Mouse (Mus musculus): ENCODE measurements at regions not wholly inside any gene's neighbourhood (a gene's known extent, or its start where the extent isn't known, plus 50 kb on each side); places are given as distances from the start of the nearest gene placed in this dataset.
A peak's percentile ranks its signal among the peaks of the same experiment; 100 is the strongest.

- TF ChIP-seq POLR2A (IDR thresholded peaks at IDR 0.05; ENCODE audit: borderline replicate concordance, extremely low read depth, insufficient read depth, insufficient read length, poor library complexity, severe bottlenecking) (no peak), CTCF (IDR thresholded peaks at IDR 0.05; ENCODE audit: borderline replicate concordance, extremely low read depth, insufficient read depth, insufficient read length) (no peak)
These were observed 62.9 kb downstream of the Arrdc3 start for GRCm38 (mm10) chr13:80946034-80946433.

DNA sequence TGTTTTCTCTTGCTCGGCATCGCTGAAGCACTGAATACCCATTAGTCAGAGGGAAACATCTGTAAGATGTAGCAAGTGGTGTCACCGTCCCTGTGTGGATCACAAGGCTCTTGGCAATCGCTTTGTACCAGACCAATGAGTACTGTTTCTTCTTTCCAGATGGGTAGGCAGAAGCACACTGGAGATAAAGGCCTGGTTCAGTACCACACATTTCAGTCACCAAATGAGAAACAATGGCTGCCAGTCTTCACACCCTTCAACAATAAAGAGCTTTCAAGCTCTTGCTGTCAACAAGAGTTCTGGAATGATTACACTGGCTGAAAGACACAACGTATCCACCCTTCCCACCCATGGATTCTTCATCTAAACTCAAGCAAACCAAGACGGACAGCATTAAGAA is 64.5 kb downstream of the Arrdc3 start:
- TF ChIP-seq POLR2A (IDR thresholded peaks at IDR 0.05; ENCODE audit: borderline replicate concordance, extremely low read depth, insufficient read depth, insufficient read length, poor library complexity, severe bottlenecking) (no peak), CTCF (IDR thresholded peaks at IDR 0.05; ENCODE audit: borderline replicate concordance, extremely low read depth, insufficient read depth, insufficient read length) (no peak)
- no peak for DNase-seq (ENCODE audit: low read depth)

More at GRCm38 (mm10) chr13:80946034-80946433, 62.9 kb downstream of the Arrdc3 start:
- DNase-seq (ENCODE audit: low read depth) = no peak

GRCm38 (mm10) chr13:80949133-80949697 is 66.0 kb downstream of the Arrdc3 start:
- no peak for DNase-seq (ENCODE audit: low read depth)
- TF ChIP-seq CTCF (IDR thresholded peaks at IDR 0.05; ENCODE audit: borderline replicate concordance, extremely low read depth, insufficient read depth, insufficient read length) (no peak), POLR2A (IDR thresholded peaks at IDR 0.05; ENCODE audit: borderline replicate concordance, extremely low read depth, insufficient read depth, insufficient read length, poor library complexity, severe bottlenecking) (no peak)

GRCm38 (mm10) chr13:80950239-80950638 is 67.1 kb downstream of the Arrdc3 start:
- DNase-seq (ENCODE audit: low read depth) = no peak
- TF ChIP-seq CTCF (IDR thresholded peaks at IDR 0.05; ENCODE audit: borderline replicate concordance, extremely low read depth, insufficient read depth, insufficient read length) (no peak), POLR2A (IDR thresholded peaks at IDR 0.05; ENCODE audit: borderline replicate concordance, extremely low read depth, insufficient read depth, insufficient read length, poor library complexity, severe bottlenecking) (no peak)

GRCm38 (mm10) chr13:80950803-80951202 is 67.6 kb downstream of the Arrdc3 start:
- TF ChIP-seq CTCF (IDR thresholded peaks at IDR 0.05; ENCODE audit: borderline replicate concordance, extremely low read depth, insufficient read depth, insufficient read length) = no peak
- no peak for TF ChIP-seq POLR2A (IDR thresholded peaks at IDR 0.05; ENCODE audit: borderline replicate concordance, extremely low read depth, insufficient read depth, insufficient read length, poor library complexity, severe bottlenecking)
- DNase-seq (ENCODE audit: low read depth) = no peak

DNA sequence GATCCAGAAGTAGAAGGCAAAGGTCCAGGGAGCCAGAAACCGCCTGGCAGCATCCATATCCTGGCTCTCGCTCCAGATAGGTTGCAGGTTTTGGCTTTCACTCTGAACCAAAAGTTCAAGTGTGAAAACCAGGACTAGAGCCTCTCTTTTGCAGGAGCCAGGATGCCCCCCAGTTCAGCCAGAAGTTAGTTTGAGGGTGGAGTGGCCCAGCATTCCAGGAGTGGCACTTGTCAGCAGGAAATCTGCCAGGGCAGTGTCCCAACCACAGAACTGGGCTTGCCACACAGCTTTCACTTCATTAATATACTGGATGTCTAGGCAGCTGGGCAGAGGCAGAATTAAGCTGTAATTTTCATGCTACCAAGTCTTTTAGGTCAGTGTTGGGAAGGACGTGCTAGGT is 68.1 kb downstream of the Arrdc3 start:
- no peak for DNase-seq (ENCODE audit: low read depth)
- TF ChIP-seq CTCF (IDR thresholded peaks at IDR 0.05; ENCODE audit: borderline replicate concordance, extremely low read depth, insufficient read depth, insufficient read length) = no peak
- TF ChIP-seq POLR2A (IDR thresholded peaks at IDR 0.05; ENCODE audit: borderline replicate concordance, extremely low read depth, insufficient read depth, insufficient read length, poor library complexity, severe bottlenecking) = no peak

- no peak for DNase-seq (ENCODE audit: low read depth)
- TF ChIP-seq CTCF (IDR thresholded peaks at IDR 0.05; ENCODE audit: borderline replicate concordance, extremely low read depth, insufficient read depth, insufficient read length) (no peak), POLR2A (IDR thresholded peaks at IDR 0.05; ENCODE audit: borderline replicate concordance, extremely low read depth, insufficient read depth, insufficient read length, poor library complexity, severe bottlenecking) (no peak)
These were observed 69.7 kb downstream of the Arrdc3 start for GRCm38 (mm10) chr13:80952851-80953250.

DNA sequence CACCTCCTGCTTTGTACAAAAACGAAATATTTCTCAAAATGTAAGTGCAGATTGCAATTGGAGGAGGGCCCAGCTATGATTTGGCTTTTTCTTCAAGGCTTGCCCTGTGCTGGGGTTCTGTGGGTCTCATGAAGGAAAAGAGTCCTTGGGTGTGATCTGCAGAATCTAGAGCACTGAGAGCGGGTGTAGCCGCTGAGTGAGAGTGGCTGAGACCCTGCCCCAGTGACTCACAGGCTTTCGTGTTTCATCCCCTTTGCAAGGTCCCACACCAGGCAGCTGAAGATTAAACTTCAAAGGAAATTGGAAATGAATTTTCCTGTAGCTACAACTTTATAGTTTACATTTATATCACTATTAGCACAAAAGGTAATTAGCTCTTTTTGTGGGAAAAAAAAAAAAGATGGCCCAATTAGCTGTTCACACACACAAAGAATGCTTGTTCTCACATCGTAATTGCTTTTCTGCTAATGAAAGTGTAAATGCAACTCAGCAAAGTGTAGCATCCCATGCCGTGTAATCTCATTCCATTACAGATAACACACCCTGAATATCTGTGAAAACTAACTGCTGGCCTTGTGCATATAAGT is 71.0 kb downstream of the Arrdc3 start:
- TF ChIP-seq CTCF (IDR thresholded peaks at IDR 0.05; ENCODE audit: borderline replicate concordance, extremely low read depth, insufficient read depth, insufficient read length) (no peak), POLR2A (IDR thresholded peaks at IDR 0.05; ENCODE audit: borderline replicate concordance, extremely low read depth, insufficient read depth, insufficient read length, poor library complexity, severe bottlenecking) (no peak)
- peak; percentile 64 for DNase-seq (ENCODE audit: low read depth)

DNA sequence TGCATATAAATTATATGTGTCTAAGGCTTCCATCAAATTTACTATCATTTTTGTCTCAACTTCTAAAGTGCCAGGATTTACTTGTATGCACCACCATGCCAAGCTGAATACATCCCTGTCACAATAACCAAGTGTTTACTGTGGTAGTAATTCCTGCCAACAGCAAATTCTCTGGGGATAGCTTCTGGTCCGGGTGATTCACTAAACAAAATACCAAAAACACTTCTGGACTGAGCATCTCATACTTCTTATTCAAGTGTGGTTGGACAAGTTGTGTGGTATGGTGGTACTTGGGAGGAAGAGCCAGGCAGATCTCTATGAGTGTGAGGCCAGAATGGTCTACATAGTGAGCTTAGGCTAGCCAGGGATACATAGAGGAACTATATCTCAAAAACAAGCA is 73.8 kb downstream of the Arrdc3 start:
- no peak for TF ChIP-seq CTCF (IDR thresholded peaks at IDR 0.05; ENCODE audit: borderline replicate concordance, extremely low read depth, insufficient read depth, insufficient read length)
- DNase-seq (ENCODE audit: low read depth) = peak; percentile 7

DNA sequence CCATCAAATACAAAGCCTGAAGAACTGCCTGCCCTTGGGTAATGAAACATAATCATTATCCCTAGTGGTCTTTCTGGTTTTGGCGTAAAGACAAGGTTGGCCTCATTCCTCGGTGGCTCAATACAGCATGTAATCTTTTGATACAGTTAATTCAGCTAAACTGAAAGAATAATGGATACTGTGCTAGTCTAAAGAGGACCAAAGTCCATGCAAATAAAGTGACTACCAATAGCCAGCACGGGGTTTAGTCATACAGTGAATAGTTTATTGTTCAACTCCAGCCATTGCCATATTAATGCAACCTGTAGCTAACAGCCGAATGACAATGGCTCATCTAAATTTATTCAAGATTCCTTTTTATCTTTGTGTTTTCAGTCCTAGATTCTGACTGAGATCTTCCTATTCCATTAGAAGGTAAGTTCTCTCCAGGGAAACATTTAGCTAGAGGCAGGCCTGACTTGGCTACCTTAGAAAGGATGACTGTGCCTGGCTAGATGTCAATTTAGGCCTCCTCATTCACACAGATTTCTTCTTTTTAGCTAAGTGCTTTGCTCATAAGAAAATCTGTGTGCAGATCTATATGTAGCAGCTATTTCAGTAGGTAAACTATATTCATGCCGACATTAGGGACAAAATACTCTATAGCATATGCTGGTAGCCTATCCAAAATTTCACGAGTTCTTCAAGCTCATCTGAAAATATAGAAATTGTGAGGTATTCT is 74.4 kb downstream of the Arrdc3 start:
- TF ChIP-seq CTCF (IDR thresholded peaks at IDR 0.05; ENCODE audit: borderline replicate concordance, extremely low read depth, insufficient read depth, insufficient read length) (no peak), POLR2A (IDR thresholded peaks at IDR 0.05; ENCODE audit: borderline replicate concordance, extremely low read depth, insufficient read depth, insufficient read length, poor library complexity, severe bottlenecking) (no peak)
- DNase-seq (ENCODE audit: low read depth) = peak; percentile 43

DNA sequence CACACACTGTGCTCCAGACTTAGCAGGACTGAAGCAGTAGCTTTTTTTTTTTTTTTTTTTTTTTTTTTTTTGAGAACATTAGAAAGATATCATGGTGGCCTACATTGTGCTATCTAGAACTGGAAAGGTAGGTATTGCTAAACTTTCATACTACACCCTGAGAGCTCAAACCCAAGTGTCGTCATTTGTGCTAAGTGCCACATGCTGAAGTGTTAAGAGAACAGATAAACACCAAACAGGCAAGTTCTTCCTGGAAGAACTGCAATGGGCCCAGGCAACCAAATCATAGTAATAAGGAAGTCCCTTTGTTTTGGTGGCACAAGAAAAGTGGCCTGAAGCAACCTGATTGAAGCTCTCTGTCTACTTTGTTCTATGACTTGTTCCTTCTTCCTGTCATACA is 76.6 kb downstream of the Arrdc3 start:
- no peak for DNase-seq (ENCODE audit: low read depth)
- no peak for TF ChIP-seq POLR2A (IDR thresholded peaks at IDR 0.05; ENCODE audit: borderline replicate concordance, extremely low read depth, insufficient read depth, insufficient read length, poor library complexity, severe bottlenecking)
- TF ChIP-seq CTCF (IDR thresholded peaks at IDR 0.05; ENCODE audit: borderline replicate concordance, extremely low read depth, insufficient read depth, insufficient read length) = no peak
